Mouse (Mus musculus): Measurements from ENCODE around the gene Rasl10a. TPM values are rescaled to one million over a fixed set of nuclear protein-coding genes. Genes with fewer than 3 reads are reported as not detected.
A peak's percentile ranks its signal among the peaks of the same experiment; 100 is the strongest.

The Rasl10a gene
- polyA plus RNA-seq, 1 experiment from 2014 or later, result 0.45 TPM

DNA sequence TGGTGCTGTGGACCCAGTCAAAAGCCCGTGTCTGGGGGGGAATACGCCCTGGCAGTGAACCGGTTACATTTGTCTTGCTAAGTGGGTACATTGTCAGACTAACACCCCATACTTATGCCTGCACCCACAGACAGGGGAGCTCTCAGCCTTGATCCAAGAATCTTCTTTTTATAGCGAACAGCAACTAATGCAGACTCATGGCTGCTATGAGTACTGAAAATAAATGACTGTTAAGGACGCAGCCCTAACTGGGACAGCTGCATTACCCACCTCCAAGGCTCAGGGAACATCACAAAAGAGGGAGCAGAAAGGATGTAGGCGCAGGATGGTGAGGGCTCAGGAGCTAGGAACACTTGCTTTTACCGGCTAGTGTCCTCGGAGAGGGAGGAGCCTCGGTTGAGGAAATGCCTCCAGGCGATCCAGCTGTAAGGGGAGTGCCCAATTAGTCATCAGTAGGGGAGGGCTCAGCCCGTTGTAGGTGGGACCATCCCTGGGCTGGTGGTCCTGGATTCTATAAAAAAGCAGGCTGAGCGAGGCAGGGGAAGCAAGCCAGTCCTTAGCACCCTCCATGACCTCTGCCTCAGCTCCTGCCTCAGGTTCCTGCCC is 11.5 kb upstream of the Rasl10a start:
- Histone ChIP-seq H3K27ac (ENCODE audit: low read length) (no peak overlapping the region), H3K4me2 (ENCODE audit: low read depth, low read length) (no peak overlapping the region), H3K4me3 (ENCODE audit: low read length) (no peak overlapping the region), H3K9me3 (ENCODE audit: control insufficient read depth, low read length) (no peaks in the 10 kb centered on the region), H3K4me1 (replicated peaks; ENCODE audit: control insufficient read depth, insufficient read depth, low read length) (no peaks in the 10 kb centered on the region), H3K27me3 (ENCODE audit: control insufficient read depth, insufficient read depth, low read depth, low read length) (no peaks in the 10 kb centered on the region), H3K9ac (ENCODE audit: low read length) (no peak overlapping the region), H3K36me3 (ENCODE audit: control insufficient read depth, insufficient read depth, low read length) (peaks cover 2% of the 10 kb centered on the region; the same call in 1 of the 2 replicates)
- no peak for ATAC-seq (ENCODE audit: low read depth)
- 40% methylated on average over 12 of the region's 12 CpGs for WGBS

DNA sequence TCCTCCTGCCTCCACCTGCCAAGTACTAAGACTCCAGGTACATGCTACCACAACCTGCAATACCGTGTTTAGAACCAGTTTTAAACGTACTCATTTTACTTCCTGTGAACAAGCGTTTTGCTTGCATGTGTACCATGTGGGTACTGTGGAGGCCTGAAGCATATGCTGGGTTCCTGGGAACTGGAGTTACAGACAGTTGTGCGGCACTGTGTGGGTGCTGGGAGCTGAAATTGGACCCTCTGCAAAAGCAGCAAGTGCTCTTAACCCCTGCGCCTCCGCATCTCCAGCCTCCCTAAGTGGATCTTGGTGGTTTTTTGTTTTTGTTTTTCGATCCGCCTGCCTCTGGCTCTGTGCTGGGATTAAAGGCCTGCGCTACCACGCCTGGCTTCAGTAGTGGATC is 6.3 kb upstream of the Rasl10a start:
- peaks cover 10% of the 10 kb centered on the region for H3K27me3 ChIP-seq (ENCODE audit: control insufficient read depth, insufficient read depth, low read depth, low read length)
- H3K9me3 ChIP-seq (ENCODE audit: control insufficient read depth, low read length), result no peaks in the 10 kb centered on the region
- no peak overlapping the region for H3K4me3 ChIP-seq (ENCODE audit: low read length)
- 76% methylated on average over 10 of the region's 10 CpGs for whole genome bisulfite sequencing
- no peaks in the 10 kb centered on the region for H3K4me1 ChIP-seq (replicated peaks; ENCODE audit: control insufficient read depth, insufficient read depth, low read length)
- no peak overlapping the region for H3K4me2 ChIP-seq (ENCODE audit: low read depth, low read length)
- no peak for ATAC-seq (ENCODE audit: low read depth)
- H3K27ac ChIP-seq (ENCODE audit: low read length), result no peak overlapping the region
- H3K36me3 ChIP-seq (ENCODE audit: control insufficient read depth, insufficient read depth, low read length), result no peaks in the 10 kb centered on the region
- no peak overlapping the region for H3K9ac ChIP-seq (ENCODE audit: low read length)

DNA sequence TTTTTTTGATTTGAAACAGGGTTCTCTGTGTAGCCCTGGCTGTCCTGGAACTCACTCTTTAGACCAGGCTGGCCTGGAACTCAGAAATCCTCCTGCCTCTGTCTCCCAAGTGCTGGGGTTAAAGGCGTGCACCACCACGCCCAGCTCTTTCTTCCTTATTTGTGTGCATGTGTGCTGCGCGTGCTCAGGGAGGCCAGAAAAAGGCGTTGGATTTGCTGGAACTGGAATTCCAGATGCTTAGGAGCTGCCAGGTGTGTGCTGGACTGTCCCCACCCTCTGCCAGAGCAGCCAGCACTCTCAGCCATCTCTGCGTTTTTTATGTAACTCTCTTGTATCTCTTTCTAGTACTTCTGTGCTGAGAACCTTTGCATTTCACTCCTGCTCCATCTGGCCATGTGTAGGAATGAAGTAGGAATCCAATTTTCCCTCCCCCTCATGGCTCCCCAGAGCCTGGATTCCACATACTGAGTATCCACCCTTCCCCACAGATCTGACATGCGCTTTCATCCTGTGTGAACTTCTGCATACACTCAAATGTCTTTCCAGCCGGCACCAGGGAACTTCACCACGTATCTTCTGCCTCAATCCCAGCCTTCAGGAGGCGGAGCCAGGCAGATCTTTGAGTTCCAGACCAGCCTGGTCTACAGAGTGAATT is 5.6 kb upstream of the Rasl10a start:
- Histone ChIP-seq H3K4me2 (ENCODE audit: low read depth, low read length) (no peak overlapping the region), H3K4me3 (ENCODE audit: low read length) (no peak overlapping the region), H3K9me3 (ENCODE audit: control insufficient read depth, low read length) (no peaks in the 10 kb centered on the region), H3K36me3 (ENCODE audit: control insufficient read depth, insufficient read depth, low read length) (no peaks in the 10 kb centered on the region), H3K27ac (ENCODE audit: low read length) (no peak overlapping the region), H3K9ac (ENCODE audit: low read length) (no peak overlapping the region), H3K4me1 (replicated peaks; ENCODE audit: control insufficient read depth, insufficient read depth, low read length) (no peaks in the 10 kb centered on the region), H3K27me3 (ENCODE audit: control insufficient read depth, insufficient read depth, low read depth, low read length) (peaks cover 17% of the 10 kb centered on the region)
- no peak for ATAC-seq (ENCODE audit: low read depth)
- 62% methylated on average over 10 of the region's 10 CpGs for WGBS

DNA sequence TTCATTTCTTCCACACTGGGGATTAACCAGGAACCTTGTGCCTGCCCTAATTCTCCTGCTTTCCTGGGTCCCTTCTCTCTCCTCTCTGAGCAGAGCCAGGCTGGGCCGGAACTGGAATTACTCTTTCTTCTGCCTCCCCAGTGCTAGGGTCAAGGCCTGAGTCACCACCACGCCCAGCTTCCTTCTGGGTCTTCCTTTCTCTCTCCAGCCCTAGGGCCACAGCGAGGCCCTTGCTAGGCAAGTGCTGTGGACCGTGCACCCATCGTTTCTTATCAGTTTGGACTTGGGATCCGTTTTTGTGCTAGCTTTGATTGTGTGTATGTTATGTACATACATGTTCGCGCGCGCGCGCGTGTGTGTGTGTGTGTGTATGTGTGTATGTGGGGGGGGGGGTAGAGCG is 3.8 kb upstream of the Rasl10a start:
- Histone ChIP-seq H3K4me1 (replicated peaks; ENCODE audit: control insufficient read depth, insufficient read depth, low read length) (peaks cover 8% of the 10 kb centered on the region), H3K9ac (ENCODE audit: low read length) (no peak overlapping the region), H3K27ac (ENCODE audit: low read length) (no peak overlapping the region), H3K4me3 (ENCODE audit: low read length) (no peak overlapping the region), H3K9me3 (ENCODE audit: control insufficient read depth, low read length) (no peaks in the 10 kb centered on the region), H3K4me2 (ENCODE audit: low read depth, low read length) (no peak overlapping the region), H3K36me3 (ENCODE audit: control insufficient read depth, insufficient read depth, low read length) (no peaks in the 10 kb centered on the region), H3K27me3 (ENCODE audit: control insufficient read depth, insufficient read depth, low read depth, low read length) (peaks cover 33% of the 10 kb centered on the region)
- ATAC-seq (ENCODE audit: low read depth), result no peak
- 79% methylated on average over 14 of the region's 14 CpGs for WGBS

DNA sequence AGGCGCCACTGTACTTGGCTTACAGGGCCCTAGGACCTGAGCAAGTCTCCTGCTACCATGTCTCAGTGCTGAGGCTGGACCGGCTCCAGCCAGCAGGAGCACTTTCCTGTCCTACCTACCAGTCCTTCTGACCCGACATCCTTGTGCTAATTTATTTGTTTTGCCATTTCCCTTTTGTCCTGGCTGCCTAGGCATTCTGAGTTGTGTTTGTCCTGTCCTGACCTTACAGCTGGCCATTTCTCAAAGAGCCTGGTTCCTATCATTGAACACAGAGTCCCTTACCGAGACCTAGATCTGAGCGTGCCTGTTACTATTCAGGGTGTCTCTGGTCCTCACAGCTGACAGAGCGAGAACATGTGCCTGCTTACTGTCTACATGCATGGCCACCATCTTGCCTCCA is 3.1 kb upstream of the Rasl10a start:
- H3K4me3 ChIP-seq (ENCODE audit: low read length), result no peak overlapping the region
- ATAC-seq (ENCODE audit: low read depth), result no peak
- H3K4me2 ChIP-seq (ENCODE audit: low read depth, low read length), result no peak overlapping the region
- peaks cover 40% of the 10 kb centered on the region for H3K27me3 ChIP-seq (ENCODE audit: control insufficient read depth, insufficient read depth, low read depth, low read length)
- no peak overlapping the region for H3K27ac ChIP-seq (ENCODE audit: low read length)
- peaks cover 10% of the 10 kb centered on the region for H3K4me1 ChIP-seq (replicated peaks; ENCODE audit: control insufficient read depth, insufficient read depth, low read length)
- H3K9me3 ChIP-seq (ENCODE audit: control insufficient read depth, low read length), result no peaks in the 10 kb centered on the region
- WGBS, result 51% methylated on average over 6 of the region's 6 CpGs
- H3K36me3 ChIP-seq (ENCODE audit: control insufficient read depth, insufficient read depth, low read length), result no peaks in the 10 kb centered on the region
- H3K9ac ChIP-seq (ENCODE audit: low read length), result no peak overlapping the region

DNA sequence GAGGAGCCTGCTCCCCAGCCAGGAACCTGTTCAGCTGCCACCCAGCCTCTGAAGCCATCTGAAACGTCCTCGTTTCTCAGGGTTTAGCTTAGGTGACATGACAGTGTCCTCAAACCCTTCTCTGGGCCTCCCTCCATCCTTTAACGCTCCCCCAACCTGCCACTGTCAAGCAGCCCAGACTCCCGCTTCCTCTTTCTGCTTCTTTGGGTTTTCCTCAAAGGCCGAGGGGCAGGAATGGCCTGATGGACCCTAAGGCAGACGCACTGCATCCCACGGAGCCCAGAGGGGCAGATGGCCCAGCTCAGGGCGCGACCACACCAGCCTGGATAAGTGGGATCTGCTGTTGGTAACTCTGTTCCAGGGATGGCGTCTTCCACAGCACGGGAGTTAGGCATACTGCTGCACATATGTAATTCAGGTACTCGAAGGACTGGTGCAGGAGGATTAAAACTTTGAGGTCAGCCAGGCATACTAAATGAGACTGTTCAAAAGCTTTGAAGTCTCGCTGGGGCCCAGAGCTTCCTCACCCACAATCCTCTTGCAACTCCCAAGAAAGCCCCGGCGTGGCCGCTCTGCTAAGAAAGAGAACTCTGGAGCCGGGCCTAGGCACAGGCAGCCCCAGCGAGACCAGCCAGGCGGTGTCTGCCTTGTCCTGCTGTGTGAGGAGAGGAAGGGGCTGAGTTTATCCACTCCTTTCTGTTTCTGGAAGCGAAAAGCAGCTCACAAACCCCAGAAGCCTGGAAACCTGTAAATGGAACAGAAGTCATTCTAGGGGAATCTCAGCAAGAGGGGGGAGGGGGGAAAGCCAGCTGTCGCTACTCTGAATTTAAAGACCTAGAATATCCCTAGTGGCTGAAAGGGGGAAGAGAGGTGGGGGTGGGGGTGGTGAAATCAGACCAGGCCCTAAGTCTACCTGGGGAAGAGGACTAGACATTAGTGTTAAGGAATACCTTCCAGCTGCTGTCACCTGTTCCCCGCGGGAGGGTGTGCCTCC is 1.7 kb upstream of the Rasl10a start:
- H3K27ac ChIP-seq (ENCODE audit: low read length), result no peak overlapping the region
- H3K9me3 ChIP-seq (ENCODE audit: control insufficient read depth, low read length), result no peaks in the 10 kb centered on the region
- H3K4me3 ChIP-seq (ENCODE audit: low read length), result no peak overlapping the region
- H3K4me1 ChIP-seq (replicated peaks; ENCODE audit: control insufficient read depth, insufficient read depth, low read length), result peaks cover 12% of the 10 kb centered on the region
- H3K36me3 ChIP-seq (ENCODE audit: control insufficient read depth, insufficient read depth, low read length), result no peaks in the 10 kb centered on the region
- no peak overlapping the region for H3K9ac ChIP-seq (ENCODE audit: low read length)
- ATAC-seq (ENCODE audit: low read depth), result no peak
- peaks cover 54% of the 10 kb centered on the region for H3K27me3 ChIP-seq (ENCODE audit: control insufficient read depth, insufficient read depth, low read depth, low read length)
- WGBS, result 45% methylated on average over 23 of the region's 23 CpGs
- H3K4me2 ChIP-seq (ENCODE audit: low read depth, low read length), result no peak overlapping the region

DNA sequence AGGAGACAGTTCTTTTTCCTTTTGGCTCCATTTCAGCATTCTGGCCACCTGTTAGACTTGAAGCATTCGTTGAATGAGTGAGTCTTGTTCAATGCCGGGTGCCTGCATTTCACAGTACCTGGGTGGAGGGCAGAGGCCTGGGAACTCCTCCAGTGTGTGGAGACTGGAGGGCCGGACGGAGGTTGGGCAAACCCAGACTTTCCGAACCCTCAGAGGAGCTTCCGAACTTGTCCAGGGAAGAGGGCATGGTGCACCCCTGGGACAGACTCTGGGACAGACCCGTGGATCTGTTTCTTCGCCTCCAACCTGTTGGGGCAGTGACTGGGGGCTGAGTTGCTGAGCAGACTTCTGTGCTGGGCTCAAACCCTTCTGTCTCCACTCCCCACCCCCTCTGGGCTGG is 864 bp upstream of the Rasl10a start:
- WGBS, result 54% methylated on average over 8 of the region's 8 CpGs
- no peaks in the 10 kb centered on the region for H3K9me3 ChIP-seq (ENCODE audit: control insufficient read depth, low read length)
- no peak overlapping the region for H3K4me3 ChIP-seq (ENCODE audit: low read length)
- no peak for ATAC-seq (ENCODE audit: low read depth)
- no peak overlapping the region for H3K27ac ChIP-seq (ENCODE audit: low read length)
- H3K4me1 ChIP-seq (replicated peaks; ENCODE audit: control insufficient read depth, insufficient read depth, low read length), result peaks cover 20% of the 10 kb centered on the region
- H3K9ac ChIP-seq (ENCODE audit: low read length), result no peak overlapping the region
- H3K27me3 ChIP-seq (ENCODE audit: control insufficient read depth, insufficient read depth, low read depth, low read length), result peaks cover 57% of the 10 kb centered on the region
- H3K36me3 ChIP-seq (ENCODE audit: control insufficient read depth, insufficient read depth, low read length), result no peaks in the 10 kb centered on the region
- no peak overlapping the region for H3K4me2 ChIP-seq (ENCODE audit: low read depth, low read length)

DNA sequence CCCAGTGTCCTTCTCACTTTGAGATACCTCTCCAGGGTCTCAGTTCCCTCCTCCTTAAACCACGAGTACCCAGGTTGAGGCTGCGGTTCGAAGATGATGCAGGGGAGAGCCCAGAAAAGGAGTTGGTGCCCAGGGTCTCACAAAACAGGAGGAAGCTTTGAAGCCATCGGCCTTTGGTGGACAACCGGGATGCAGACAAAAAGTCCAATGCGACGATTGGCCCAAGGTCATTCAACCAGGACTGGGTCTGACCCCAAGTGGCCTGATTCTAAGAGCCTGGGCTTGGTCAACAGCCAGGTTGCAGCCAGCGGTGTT is 430 bp upstream of the Rasl10a start:
- Histone ChIP-seq H3K9ac (ENCODE audit: low read length) (peak overlapping the region; percentile 61), H3K36me3 (ENCODE audit: control insufficient read depth, insufficient read depth, low read length) (no peaks in the 10 kb centered on the region), H3K4me1 (replicated peaks; ENCODE audit: control insufficient read depth, insufficient read depth, low read length) (peaks cover 24% of the 10 kb centered on the region), H3K27ac (ENCODE audit: low read length) (no peak overlapping the region), H3K9me3 (ENCODE audit: control insufficient read depth, low read length) (no peaks in the 10 kb centered on the region), H3K4me2 (ENCODE audit: low read depth, low read length) (peak overlapping the region; percentile 93), H3K27me3 (ENCODE audit: control insufficient read depth, insufficient read depth, low read depth, low read length) (peaks cover 61% of the 10 kb centered on the region), H3K4me3 (ENCODE audit: low read length) (peak overlapping the region; percentile 54)
- no peak for ATAC-seq (ENCODE audit: low read depth)
- 17% methylated on average over 8 of the region's 8 CpGs for WGBS

DNA sequence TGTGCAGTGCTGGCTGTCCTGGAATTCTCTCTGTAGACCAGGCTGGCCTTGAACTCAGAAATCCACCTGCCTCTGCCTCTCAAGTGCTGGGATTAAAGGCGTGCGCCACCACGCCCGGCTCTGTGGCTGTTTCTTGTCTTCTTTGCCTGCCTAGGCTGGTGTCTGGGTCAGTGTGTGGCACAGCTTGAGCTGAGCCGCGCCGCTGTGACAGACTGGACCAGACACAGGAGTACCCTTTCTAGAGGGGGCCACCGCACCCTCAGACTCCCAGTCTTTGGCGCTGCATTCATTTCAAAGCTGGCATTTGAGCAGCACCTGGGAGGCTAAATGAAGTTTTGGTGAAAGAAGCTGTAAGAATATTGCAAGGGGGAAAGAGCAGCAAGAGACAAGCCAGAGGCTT is 855 bp downstream of the Rasl10a start:
- Histone ChIP-seq H3K4me1 (replicated peaks; ENCODE audit: control insufficient read depth, insufficient read depth, low read length) (peaks cover 25% of the 10 kb centered on the region), H3K4me3 (ENCODE audit: low read length) (no peak overlapping the region), H3K27me3 (ENCODE audit: control insufficient read depth, insufficient read depth, low read depth, low read length) (peaks cover 63% of the 10 kb centered on the region)

More for the DNA sequence above, 855 bp downstream of the Rasl10a start:
- Histone ChIP-seq H3K36me3 (ENCODE audit: control insufficient read depth, insufficient read depth, low read length) (no peaks in the 10 kb centered on the region), H3K4me2 (ENCODE audit: low read depth, low read length) (no peak overlapping the region), H3K9me3 (ENCODE audit: control insufficient read depth, low read length) (no peaks in the 10 kb centered on the region), H3K27ac (ENCODE audit: low read length) (no peak overlapping the region), H3K9ac (ENCODE audit: low read length) (no peak overlapping the region)
- no peak for ATAC-seq (ENCODE audit: low read depth)
- WGBS, result 38% methylated on average over 9 of the region's 9 CpGs
